Mouse (Mus musculus) embryonic fibroblast, embryonic 13.5 days (primary cell): ENCODE measurements at regions not wholly inside any gene's neighbourhood (a gene's known extent, or its start where the extent isn't known, plus 50 kb on each side); places are given as distances from the start of the nearest gene placed in this dataset.

Experiments
- H3K27ac ChIP-seq: 2 replicates; pipeline ENCODE4 v1.5.1; 2012; ENCODE audit warnings: low read length, control low read depth, inconsistent platforms; ENCODE audit not compliant: insufficient read depth
- H3K4me1 ChIP-seq: 2 replicates; pipeline ENCODE4 v1.6.1; 2011; ENCODE audit warnings: low read length; ENCODE audit not compliant: control insufficient read depth, insufficient read depth
- H3K4me3 ChIP-seq: 2 replicates; pipeline ENCODE4 v1.5.1; 2011; ENCODE audit warnings: mild to moderate bottlenecking, control low read depth, low read length; ENCODE audit not compliant: insufficient read depth
- CTCF ChIP-seq: IDR thresholded peaks from 2 replicates; pipeline ENCODE4 v1.5.1; 2011; ENCODE audit warnings: mild to moderate bottlenecking, control low read depth, low read length, moderate library complexity, borderline replicate concordance; ENCODE audit not compliant: insufficient read depth
- POLR2A ChIP-seq: IDR thresholded peaks from 2 replicates; pipeline ENCODE4 v1.6.1; 2011; ENCODE audit warnings: low read depth, mild to moderate bottlenecking, control low read depth, low read length, moderate library complexity

DNA sequence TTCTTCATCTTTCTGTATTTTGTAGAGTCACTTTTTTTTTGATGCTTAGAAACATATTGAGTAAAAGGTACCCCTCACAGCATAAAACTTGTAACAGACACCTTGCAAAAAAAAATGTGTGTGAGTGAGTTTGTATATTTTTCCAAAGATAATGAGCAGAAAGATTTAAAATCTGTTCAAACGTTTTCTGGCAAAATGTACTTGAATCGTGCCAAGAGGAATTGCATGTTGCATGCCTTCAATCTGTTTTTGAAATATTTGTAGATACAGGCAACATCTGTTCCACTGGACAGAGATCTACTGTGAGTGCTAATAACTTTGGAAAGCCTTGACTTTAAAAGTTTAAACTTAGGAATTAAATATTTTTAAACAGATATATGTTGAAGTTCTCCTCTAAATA lies 143.5 kb upstream of the Ube2e3 start:
- TF ChIP-seq CTCF, result no peak
- no peak for TF ChIP-seq POLR2A
- Histone ChIP-seq H3K27ac (no peak overlapping the region), H3K4me3 (no peak overlapping the region), H3K4me1 (no peaks in the 10 kb centered on the region; the same call in 1 of the 2 replicates)

DNA sequence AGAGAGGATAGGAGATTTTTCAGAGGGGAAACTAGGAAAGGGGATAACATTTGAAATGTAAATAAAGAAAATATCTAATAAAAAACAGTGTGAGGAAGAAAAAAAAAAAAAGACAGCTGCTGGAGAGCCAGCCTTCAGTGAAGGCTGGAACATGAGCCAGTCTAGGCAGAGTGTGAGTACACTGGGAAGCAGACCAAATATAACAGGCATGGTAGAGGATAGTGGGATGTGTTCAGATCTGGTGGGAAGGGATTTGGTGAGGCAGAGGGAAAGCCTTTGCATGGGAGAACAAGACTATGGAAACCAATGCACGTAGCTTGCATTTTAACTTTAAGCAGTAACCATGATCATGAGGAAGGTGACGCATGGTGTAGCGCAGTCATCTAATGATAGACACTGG lies 144.5 kb upstream of the Ube2e3 start:
- H3K4me1 ChIP-seq, result no peaks in the 10 kb centered on the region; the same call in 1 of the 2 replicates
- H3K4me3 ChIP-seq, result no peak overlapping the region
- TF ChIP-seq CTCF, result no peak
- TF ChIP-seq POLR2A, result no peak
- no peak overlapping the region for H3K27ac ChIP-seq

DNA sequence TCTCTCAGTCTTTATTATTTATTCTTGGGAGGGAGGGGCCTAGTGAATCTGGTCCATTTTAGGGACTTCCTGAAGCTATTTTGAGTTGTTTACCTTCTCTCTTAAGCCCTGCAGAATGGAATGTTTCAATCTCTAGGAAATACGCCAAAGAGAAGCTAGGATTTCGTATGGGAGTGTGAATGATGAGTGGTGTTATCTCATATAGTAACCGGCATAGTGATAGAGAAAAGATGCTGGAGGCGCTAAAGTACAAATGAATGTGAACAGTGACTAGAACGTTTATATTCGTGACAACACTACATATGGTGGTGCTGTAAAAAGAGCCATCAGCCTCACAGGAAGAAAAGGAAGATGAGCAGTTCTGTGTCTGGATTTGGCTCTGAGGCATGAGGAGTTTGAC lies 145.2 kb upstream of the Ube2e3 start:
- TF ChIP-seq CTCF (no peak), POLR2A (no peak)
- no peak overlapping the region for H3K27ac ChIP-seq
- no peaks in the 10 kb centered on the region; the same call in 1 of the 2 replicates for H3K4me1 ChIP-seq
- no peak overlapping the region for H3K4me3 ChIP-seq

DNA sequence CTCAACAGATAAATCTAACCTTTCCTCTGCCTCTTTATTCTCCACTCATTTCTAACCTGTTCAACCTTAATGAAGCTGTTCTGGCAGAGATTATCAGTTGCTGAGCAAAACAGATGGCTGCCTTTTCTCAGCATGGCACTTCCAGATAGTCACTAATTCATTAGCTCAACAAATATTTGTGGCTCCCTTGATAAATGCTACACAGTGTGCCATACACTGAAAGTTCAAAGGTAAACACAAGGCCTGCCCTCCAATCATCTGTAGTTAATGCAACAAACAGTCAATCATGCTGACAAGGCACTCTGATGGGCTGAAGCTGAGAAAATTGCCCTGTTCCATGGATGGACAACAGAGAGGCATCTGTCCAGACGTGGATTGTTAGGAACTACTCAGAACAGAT lies 149.4 kb upstream of the Ube2e3 start:
- TF ChIP-seq POLR2A (no peak), CTCF (no peak)
- Histone ChIP-seq H3K4me3 (no peak overlapping the region), H3K27ac (no peak overlapping the region), H3K4me1 (no peaks in the 10 kb centered on the region; the same call in 1 of the 2 replicates)

DNA sequence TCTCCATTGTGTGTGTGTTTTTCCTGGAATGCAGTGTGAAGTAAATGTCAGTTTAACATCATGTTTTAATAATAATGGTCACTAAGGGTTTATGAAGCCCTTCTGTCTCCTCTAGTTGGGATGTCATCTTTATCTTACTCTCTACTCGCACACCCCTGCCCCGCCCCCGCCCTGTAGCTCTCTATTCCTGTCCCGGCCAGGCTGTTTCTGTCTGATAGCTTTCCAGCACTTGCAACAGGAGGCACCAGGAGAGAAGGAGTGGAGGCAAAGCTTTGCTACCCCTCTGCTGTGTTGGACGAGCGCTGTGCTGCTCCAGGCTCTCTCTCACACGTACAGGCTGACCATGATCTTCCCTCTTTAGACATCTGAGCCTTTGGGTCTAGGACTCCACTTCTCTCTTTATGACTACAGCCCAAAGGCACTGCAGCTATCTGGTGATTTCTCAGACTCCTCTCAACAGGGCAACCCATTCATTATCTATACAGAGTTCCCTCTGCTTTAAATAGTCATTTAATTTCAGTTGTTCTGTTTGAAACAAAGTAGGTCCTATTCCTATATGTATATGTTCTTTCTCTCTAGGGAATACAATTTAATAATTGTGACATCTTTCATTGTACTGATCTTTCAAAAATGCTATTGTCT lies 151.6 kb upstream of the Ube2e3 start:
- Histone ChIP-seq H3K4me1 (no peaks in the 10 kb centered on the region; the same call in 1 of the 2 replicates), H3K27ac (no peak overlapping the region), H3K4me3 (no peak overlapping the region)
- TF ChIP-seq CTCF (no peak), POLR2A (no peak)

DNA sequence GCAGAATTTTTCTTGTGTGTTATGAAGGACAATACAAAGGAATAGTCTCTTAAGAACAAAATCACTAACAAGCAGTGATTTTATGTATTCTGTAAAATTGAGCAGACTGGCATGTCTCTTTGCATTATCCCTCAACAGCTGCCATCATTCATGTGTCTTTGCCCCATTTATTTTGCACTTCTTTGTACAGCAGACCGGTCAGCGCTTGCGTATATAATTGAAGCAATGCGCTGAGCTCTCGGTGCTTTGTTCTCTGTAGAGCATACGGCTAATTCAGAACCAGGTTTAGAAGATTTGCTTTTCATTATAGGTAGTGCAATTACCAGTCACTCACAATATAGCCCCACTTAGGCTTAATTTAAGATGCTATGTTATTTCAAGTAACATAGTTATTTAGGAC lies 173.1 kb upstream of the Ube2e3 start:
- Histone ChIP-seq H3K27ac (no peak overlapping the region), H3K4me3 (no peak overlapping the region), H3K4me1 (no peaks in the 10 kb centered on the region)
- TF ChIP-seq CTCF (no peak), POLR2A (no peak)

DNA sequence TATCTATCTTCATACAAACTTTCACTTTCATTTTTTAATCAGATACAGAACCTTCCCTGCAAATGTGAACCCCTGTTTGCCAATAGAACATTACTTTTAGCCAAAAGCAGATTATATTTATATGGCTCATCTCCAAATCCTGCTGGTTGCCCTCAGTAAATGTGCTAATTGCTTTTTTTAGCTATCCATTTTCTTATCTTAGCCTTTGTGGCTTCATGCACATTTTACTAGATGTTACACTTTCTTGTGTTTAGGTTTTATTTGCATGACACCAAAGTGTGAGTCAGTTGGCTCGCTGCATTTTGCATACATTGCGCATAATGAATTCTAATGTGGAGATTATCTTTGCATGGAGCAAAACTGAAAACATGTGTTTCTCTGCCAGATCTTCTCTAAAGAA lies 211.3 kb upstream of the Ube2e3 start:
- Histone ChIP-seq H3K4me3 (no peak overlapping the region), H3K27ac (no peak overlapping the region), H3K4me1 (peaks cover 6% of the 10 kb centered on the region; the same call in 1 of the 2 replicates)
- TF ChIP-seq CTCF (no peak), POLR2A (no peak)

DNA sequence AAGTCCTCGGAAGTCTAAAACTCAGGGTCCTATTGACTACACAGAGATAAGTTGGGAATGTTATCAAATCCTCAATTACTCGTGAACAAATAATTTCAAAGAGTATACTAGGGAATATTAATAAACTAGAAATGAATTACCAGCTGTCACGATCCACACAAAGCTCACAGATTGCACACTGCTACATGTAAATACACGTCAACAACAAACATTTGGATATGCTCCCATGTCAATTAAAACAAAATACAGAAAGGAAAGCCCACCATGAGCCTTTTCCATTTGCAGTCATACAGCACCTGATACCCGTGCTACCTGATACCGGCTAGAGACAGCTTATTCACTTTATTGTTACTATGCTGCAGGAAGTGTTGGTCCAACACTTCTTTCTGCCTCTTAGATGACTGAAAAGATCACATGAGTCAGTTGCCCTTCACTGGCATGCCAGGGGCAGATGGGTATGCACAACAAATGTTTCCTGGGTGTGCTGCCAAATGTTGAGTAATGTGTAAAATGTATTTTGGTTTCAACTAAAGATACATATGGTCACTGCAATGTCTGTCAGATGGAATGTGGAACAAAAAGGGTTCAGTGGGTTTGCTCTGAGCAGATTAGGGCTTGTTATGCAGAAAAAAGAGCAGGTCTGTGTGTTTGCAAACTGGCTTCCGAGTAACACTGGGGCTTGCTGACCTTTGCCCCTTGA lies 212.6 kb upstream of the Ube2e3 start:
- no peak overlapping the region for H3K4me3 ChIP-seq
- no peak overlapping the region for H3K27ac ChIP-seq
- peaks cover 6% of the 10 kb centered on the region; the same call in 1 of the 2 replicates for H3K4me1 ChIP-seq
- TF ChIP-seq POLR2A, result no peak
- no peak for TF ChIP-seq CTCF

DNA sequence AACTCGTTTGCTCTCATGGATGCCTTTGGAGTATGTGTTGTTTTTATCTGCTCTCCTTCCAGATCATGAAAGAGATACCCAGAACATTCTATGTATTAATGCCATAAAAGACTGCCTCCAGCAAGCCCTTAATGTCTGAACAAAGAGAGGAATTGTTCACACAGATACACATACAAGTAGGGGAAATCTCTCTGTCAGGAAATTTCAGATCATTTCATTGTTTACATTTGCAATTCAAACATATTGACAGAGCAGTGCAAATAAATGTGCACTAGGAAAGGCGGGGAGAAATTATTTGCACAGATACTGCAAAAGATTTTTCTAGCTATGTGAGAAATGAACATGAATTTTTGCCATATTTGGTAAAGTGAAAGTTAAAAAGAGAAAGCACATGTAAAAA lies 216.4 kb upstream of the Ube2e3 start:
- Histone ChIP-seq H3K4me1 (peaks cover 6% of the 10 kb centered on the region; the same call in 1 of the 2 replicates), H3K27ac (no peak overlapping the region), H3K4me3 (no peak overlapping the region)
- TF ChIP-seq CTCF, result no peak
- TF ChIP-seq POLR2A, result no peak

DNA sequence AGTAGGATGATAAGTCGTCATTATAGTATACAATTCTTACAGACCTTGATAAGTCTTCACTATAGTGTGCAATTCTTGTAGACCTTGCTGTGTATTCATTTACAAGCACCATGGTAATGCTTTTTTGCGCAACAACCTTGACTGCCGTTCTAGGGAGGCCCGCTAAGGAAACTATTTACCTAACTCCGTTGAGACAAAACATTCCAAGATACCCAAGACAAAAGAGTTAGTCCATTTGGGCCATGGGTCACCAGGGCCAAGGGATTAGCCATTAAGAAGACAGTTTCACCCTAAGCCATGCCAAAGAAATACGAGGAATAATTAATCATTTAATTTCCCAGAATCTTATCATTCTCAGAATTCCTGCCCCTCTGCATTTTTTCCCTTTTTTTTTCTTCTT lies 227.6 kb upstream of the Ube2e3 start:
- Histone ChIP-seq H3K4me1 (no peaks in the 10 kb centered on the region), H3K27ac (no peak overlapping the region), H3K4me3 (no peak overlapping the region)
- no peak for TF ChIP-seq CTCF
- TF ChIP-seq POLR2A, result no peak
